Mouse (Mus musculus) left cerebral cortex, adult 8-10 months (tissue): ENCODE data around the gene Opn4. TPM values are rescaled to one million over a fixed set of nuclear protein-coding genes. Genes with fewer than 3 reads are reported as not detected.

Experiments
- DNase-seq, 2 experiments: peaks; one replicate each; pipeline ENCODE4 v3.0.0; 2022; ENCODE audit warnings: low spot score in 2 of 2
- total RNA-seq, 4 experiments: library from RNA; stranded (reverse); gene quantifications; 2 replicates each; pipeline ENCODE4 v1.2.4; 2022

The Opn4 gene
- total RNA-seq, 4 experiments from 2014 or later: not detected

- peak in 1 of 2 experiments; percentile 32 for DNase-seq
Measured at GRCm38 (mm10) chr14:34590743-34591675, 8.9 kb downstream of the Opn4 start.

GRCm38 (mm10) chr14:34590017-34590570 is 9.8 kb downstream of the Opn4 start:
- no peak for DNase-seq

GRCm38 (mm10) chr14:34589185-34589713 is 10.7 kb downstream of the Opn4 start:
- DNase-seq: no peak

- no peak for DNase-seq
Measured at GRCm38 (mm10) chr14:34588498-34588897, 11.4 kb downstream of the Opn4 start, which contains the start of gene Ldb3. Gene Ldb3 (minus strand): TSS chr14:34588682.

- DNase-seq: no peak
Measured at GRCm38 (mm10) chr14:34588005-34588404, 11.9 kb downstream of the Opn4 start.

- no peak for DNase-seq
Measured at GRCm38 (mm10) chr14:34586871-34587270, 13.1 kb downstream of the Opn4 start.

GRCm38 (mm10) chr14:34585358-34586105 is 14.4 kb downstream of the Opn4 start:
- no peak for DNase-seq

GRCm38 (mm10) chr14:34582740-34583427 is 17.1 kb downstream of the Opn4 start:
- no peak for DNase-seq

- DNase-seq: no peak
Measured at GRCm38 (mm10) chr14:34576858-34577257, 23.1 kb downstream of the Opn4 start.

GRCm38 (mm10) chr14:34574068-34574467 is 25.9 kb downstream of the Opn4 start:
- DNase-seq: no peak

- no peak for DNase-seq
Measured at GRCm38 (mm10) chr14:34573348-34573913, 26.5 kb downstream of the Opn4 start.

GRCm38 (mm10) chr14:34571610-34572387 is 28.1 kb downstream of the Opn4 start:
- DNase-seq: no peak

- no peak for DNase-seq
Measured at GRCm38 (mm10) chr14:34570903-34571302, 29.0 kb downstream of the Opn4 start.

GRCm38 (mm10) chr14:34570294-34570693 is 29.6 kb downstream of the Opn4 start:
- peak in 1 of 2 experiments; percentile 45 for DNase-seq

- DNase-seq: no peak
Measured at GRCm38 (mm10) chr14:34569534-34570194, 30.3 kb downstream of the Opn4 start.

GRCm38 (mm10) chr14:34568626-34569025 is 31.3 kb downstream of the Opn4 start:
- DNase-seq: no peak

GRCm38 (mm10) chr14:34567697-34568096 is 32.2 kb downstream of the Opn4 start:
- no peak for DNase-seq

- DNase-seq: no peak
Measured at GRCm38 (mm10) chr14:34566530-34566929, 33.4 kb downstream of the Opn4 start.

GRCm38 (mm10) chr14:34565711-34566110 is 34.2 kb downstream of the Opn4 start:
- DNase-seq: no peak
